Mouse (Mus musculus) G1E-ER4 (cell line): ENCODE data around the gene Wdr45. TPM values are rescaled to one million over a fixed set of nuclear protein-coding genes. Genes with fewer than 3 reads are reported as not detected.

Source experiments
- GATA1 ChIP-seq: IDR thresholded peaks from one replicate; pipeline ENCODE4 v1.8.0; 2012; ENCODE audit warnings: low read length, inconsistent platforms
- polyA plus RNA-seq: library from polyadenylated mRNA; stranded (reverse); fragments of >175 nt; gene quantifications from 2 replicates; pipeline ENCODE4 v1.2.3, GENCODE M21; 2012

The Wdr45 gene
- polyA plus RNA-seq, 1 experiment, result 17.0 TPM

GRCm38 (mm10) chrX:7741103-7741502 lies 27.0 kb downstream of the Wdr45 start:
- TF ChIP-seq GATA1, result no peak

GRCm38 (mm10) chrX:7743470-7743869 lies 29.3 kb downstream of the Wdr45 start:
- TF ChIP-seq GATA1, result no peak

- no peak for TF ChIP-seq GATA1
Observed at GRCm38 (mm10) chrX:7744940-7745339, 30.8 kb downstream of the Wdr45 start.

GRCm38 (mm10) chrX:7745429-7745828 lies 31.3 kb downstream of the Wdr45 start:
- TF ChIP-seq GATA1, result no peak

GRCm38 (mm10) chrX:7750432-7751116 lies 36.4 kb downstream of the Wdr45 start, which contains the start of gene Ccdc120:
Ccdc120 (minus strand) TSS chrX:7750905.
- TF ChIP-seq GATA1, result no peak

- no peak for TF ChIP-seq GATA1
Observed at GRCm38 (mm10) chrX:7762137-7762920, 48.2 kb downstream of the Wdr45 start, which contains the start of gene Tfe3. Tfe3 (plus strand) TSS chrX:7762560.

- TF ChIP-seq GATA1, result no peak
Observed at GRCm38 (mm10) chrX:7762921-7763197, 48.7 kb downstream of the Wdr45 start.

- no peak for TF ChIP-seq GATA1
Observed at GRCm38 (mm10) chrX:7763631-7764393, 49.7 kb downstream of the Wdr45 start.

GRCm38 (mm10) chrX:7764657-7765280 lies 50.6 kb downstream of the Wdr45 start:
- no peak for TF ChIP-seq GATA1

- TF ChIP-seq GATA1, result no peak
Observed at GRCm38 (mm10) chrX:7765281-7765670, 51.1 kb downstream of the Wdr45 start.

- no peak for TF ChIP-seq GATA1
Observed at GRCm38 (mm10) chrX:7765764-7766163, 51.6 kb downstream of the Wdr45 start.

GRCm38 (mm10) chrX:7769302-7770017 lies 55.3 kb downstream of the Wdr45 start:
- TF ChIP-seq GATA1, result no peak

GRCm38 (mm10) chrX:7772766-7773165 lies 58.6 kb downstream of the Wdr45 start:
- TF ChIP-seq GATA1, result no peak

- TF ChIP-seq GATA1, result no peak
Observed at GRCm38 (mm10) chrX:7775501-7776205, 61.5 kb downstream of the Wdr45 start.
